Mouse (Mus musculus) cortical plate, adult 2 months (tissue): ENCODE measurements around the gene Adam19.

Experiments
- CTCF ChIP-seq: fragments of 200-500 bp; IDR thresholded peaks from 2 replicates; pipeline ENCODE4 v1.5.1; 2011; ENCODE audit warnings: mild to moderate bottlenecking, control low read depth, low read length; ENCODE audit not compliant: insufficient read depth; ENCODE audit errors: extremely low read depth
- POLR2A ChIP-seq: fragments of 200-500 bp; IDR thresholded peaks from 2 replicates; pipeline ENCODE4 v1.6.1; 2011; ENCODE audit warnings: mild to moderate bottlenecking, low read length, control low read depth; ENCODE audit not compliant: insufficient read depth; ENCODE audit errors: extremely low read depth

DNA sequence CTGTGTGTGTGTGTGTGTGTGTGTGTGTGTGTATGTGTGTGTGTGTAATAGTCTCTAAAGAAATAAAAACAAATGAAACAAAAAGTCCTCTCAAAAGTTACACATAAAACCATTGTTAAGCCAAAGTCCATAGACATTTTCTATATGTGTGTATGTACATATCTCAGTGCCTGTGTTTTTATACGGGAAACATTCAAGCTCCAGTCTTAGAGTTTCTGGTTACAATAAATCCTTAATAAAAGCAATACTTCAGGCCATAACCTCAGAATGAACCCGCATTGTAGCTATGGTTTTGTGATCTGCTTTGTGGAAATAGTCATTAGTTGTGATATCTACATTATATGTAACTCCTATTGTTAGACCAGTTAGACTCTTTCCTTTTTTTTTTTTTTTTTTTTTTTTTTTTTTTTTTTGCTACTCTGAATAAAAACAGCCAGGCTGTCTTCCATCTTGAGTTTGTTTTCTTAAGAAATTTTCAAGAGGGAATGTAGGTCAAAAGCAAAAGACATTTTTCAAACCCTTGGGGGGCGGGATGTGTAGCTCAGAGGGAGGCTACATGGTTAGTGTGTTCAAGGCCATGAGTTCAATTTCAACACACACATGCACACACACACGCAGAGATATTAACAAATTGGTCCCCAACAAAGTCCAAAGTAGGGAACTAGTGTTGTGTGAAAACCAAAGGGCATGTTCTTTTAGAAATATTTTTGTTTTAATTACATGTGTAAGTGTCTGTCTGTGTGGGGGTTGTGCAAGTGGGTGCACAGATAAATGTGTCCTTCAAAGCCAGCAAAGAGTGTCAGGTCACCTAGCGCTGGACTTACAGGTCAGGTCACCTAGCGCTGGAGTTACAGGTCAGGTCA lies 27.6 kb upstream of the Adam19 start:
- TF ChIP-seq CTCF (no peak), POLR2A (no peak)
